Mouse (Mus musculus): Measurements from ENCODE around the gene Ccdc12. TPM values are rescaled to one million over a fixed set of nuclear protein-coding genes. Genes with fewer than 3 reads are reported as not detected.

The Ccdc12 gene
- total and polyA plus RNA-seq, 3 experiments: 85.2 to 104 (median 97.8) TPM

- H3K4me3 ChIP-seq (replicated peaks in 1 of 3; ENCODE audit: low read depth in 2 of 3, low read length in 2 of 3, poor library complexity in 1 of 3): no peak overlapping the region
- H3K27ac ChIP-seq (ENCODE audit: insufficient read depth, low read depth): no peak overlapping the region
- TF ChIP-seq TCF12 (IDR thresholded peaks at IDR 0.05; ENCODE audit: low read depth, low read length) (no peak), IRF4 (IDR thresholded peaks at IDR 0.05; ENCODE audit: low read depth, low read length) (no peak), CHD1 (IDR thresholded peaks at IDR 0.05; ENCODE audit: low read depth, low read length) (no peak), MXI1 (IDR thresholded peaks at IDR 0.05; ENCODE audit: low read depth, low read length) (no peak), KAT2A (IDR thresholded peaks at IDR 0.05; ENCODE audit: insufficient replicate concordance, low read length) (no peak), SIN3A (IDR thresholded peaks at IDR 0.05; ENCODE audit: low read length) (no peak), PAX5 (IDR thresholded peaks at IDR 0.05; ENCODE audit: low read length) (no peak), TBP (conservative IDR thresholded peaks at IDR 0.05; ENCODE audit: low read depth, low read length) (no peak), ZMIZ1 (IDR thresholded peaks at IDR 0.05; ENCODE audit: low read depth, low read length) (no peak), HCFC1 (IDR thresholded peaks at IDR 0.05; ENCODE audit: low read depth, low read length) (no peak), ZNF384 (IDR thresholded peaks at IDR 0.05; ENCODE audit: low read depth, low read length) (no peak), USF2 (conservative IDR thresholded peaks at IDR 0.05; ENCODE audit: low read depth, low read length) (no peak), JUND (conservative IDR thresholded peaks at IDR 0.05; ENCODE audit: low read depth, low read length) (no peak), BHLHE40 (IDR thresholded peaks at IDR 0.05; ENCODE audit: low read depth, low read length) (no peak), POLR2A (IDR thresholded peaks at IDR 0.05; ENCODE audit: low read depth, low read length) (no peak), E2F4 (IDR thresholded peaks at IDR 0.05; ENCODE audit: insufficient replicate concordance, low read depth, low read length) (no peak), UBTF (IDR thresholded peaks at IDR 0.05; ENCODE audit: low read depth, low read length) (no peak)
- no peak for DNase-seq (ENCODE audit: extremely low read depth)
- peaks cover 17 to 77% of the 10 kb centered on the region in 2 experiments for H3K36me3 ChIP-seq (replicated peaks in 1 of 2; ENCODE audit: control insufficient read depth in 1 of 2, insufficient read depth in 1 of 2, low read length in 1 of 2)
- in situ Hi-C loops (cut with MboI; ENCODE audit: low pct_ligation_motif_present, low pct_unique_long_range_greater_than_20kb, low sequenced_read_pairs): no loop called here
- no peak overlapping the region for H3K4me2 ChIP-seq (ENCODE audit: insufficient read depth, low read depth, poor library complexity, severe bottlenecking)
- H3K9ac ChIP-seq (ENCODE audit: insufficient read depth, low read depth): no peak overlapping the region
- no peaks in the 10 kb centered on the region for H3K9me3 ChIP-seq (replicated peaks; ENCODE audit: low read length)
- H3K4me1 ChIP-seq (ENCODE audit: control insufficient read depth in 1 of 2, insufficient read depth in 2 of 2): peaks cover 6 to 22% of the 10 kb centered on the region in 2 experiments
- no peaks in the 10 kb centered on the region for H3K79me2 ChIP-seq (replicated peaks; ENCODE audit: control insufficient read depth, extremely low read depth, insufficient read depth, poor library complexity, severe bottlenecking)
- dilution Hi-C loops (cut with MboI; ENCODE audit: extremely low pct_ligation_motif_present, extremely low pct_unique_long_range_greater_than_20kb, low sequenced_read_pairs): no loop called here
- H3K27me3 ChIP-seq (replicated peaks): no peaks in the 10 kb centered on the region
Measured at GRCm38 (mm10) chr9:110703951-110704350, 47.6 kb downstream of the Ccdc12 start.

- H3K4me2 ChIP-seq (ENCODE audit: insufficient read depth, low read depth, poor library complexity, severe bottlenecking): no peak overlapping the region
- dilution Hi-C loops (cut with MboI; ENCODE audit: extremely low pct_ligation_motif_present, extremely low pct_unique_long_range_greater_than_20kb, low sequenced_read_pairs) (no loop called here), in situ Hi-C loops (cut with MboI; ENCODE audit: low pct_ligation_motif_present, low pct_unique_long_range_greater_than_20kb, low sequenced_read_pairs) (no loop called here)
- peaks cover 6 to 43% of the 10 kb centered on the region in 2 experiments for H3K4me1 ChIP-seq (ENCODE audit: control insufficient read depth in 1 of 2, insufficient read depth in 2 of 2)
- no peak overlapping the region for H3K27ac ChIP-seq (ENCODE audit: insufficient read depth, low read depth)
- no peaks in the 10 kb centered on the region for H3K9me3 ChIP-seq (replicated peaks; ENCODE audit: low read length)
- H3K4me3 ChIP-seq (replicated peaks in 1 of 3; ENCODE audit: low read depth in 2 of 3, low read length in 2 of 3, poor library complexity in 1 of 3): peak overlapping the region in 1 of 3 experiments; percentile 31
- H3K36me3 ChIP-seq (replicated peaks in 1 of 2; ENCODE audit: control insufficient read depth in 1 of 2, insufficient read depth in 1 of 2, low read length in 1 of 2): peaks cover 19 to 66% of the 10 kb centered on the region in 2 experiments
- H3K79me2 ChIP-seq (replicated peaks; ENCODE audit: control insufficient read depth, extremely low read depth, insufficient read depth, poor library complexity, severe bottlenecking): no peaks in the 10 kb centered on the region; the same call in 1 of the 2 replicates
- peak; percentile 82 for DNase-seq (ENCODE audit: extremely low read depth)
- H3K9ac ChIP-seq (ENCODE audit: insufficient read depth, low read depth): no peak overlapping the region
- H3K27me3 ChIP-seq (replicated peaks): no peaks in the 10 kb centered on the region
- TF ChIP-seq TBP (conservative IDR thresholded peaks at IDR 0.05; ENCODE audit: low read depth, low read length) (no peak), UBTF (IDR thresholded peaks at IDR 0.05; ENCODE audit: low read depth, low read length) (no peak), CHD1 (IDR thresholded peaks at IDR 0.05; ENCODE audit: low read depth, low read length) (no peak), ZKSCAN1 (IDR thresholded peaks at IDR 0.05; ENCODE audit: borderline replicate concordance, low read depth, low read length) (no peak), ETS1 (conservative IDR thresholded peaks at IDR 0.05; ENCODE audit: low read depth, low read length) (peak; percentile 54), MAFK (IDR thresholded peaks at IDR 0.05; ENCODE audit: insufficient replicate concordance, low read length) (no peak), POLR2A (IDR thresholded peaks at IDR 0.05; ENCODE audit: low read depth, low read length) (no peak), POLR2AphosphoS2 (IDR thresholded peaks at IDR 0.05; ENCODE audit: low read depth, low read length) (no peak), RCOR1 (conservative IDR thresholded peaks at IDR 0.05; ENCODE audit: low read depth, low read length) (0 out of 2 replicates have a peak, but pooled peaks have one; percentile 77), ELF1 (IDR thresholded peaks at IDR 0.05; ENCODE audit: low read depth, low read length) (no peak), ZMIZ1 (IDR thresholded peaks at IDR 0.05; ENCODE audit: low read depth, low read length) (no peak), MAX (IDR thresholded peaks at IDR 0.05; ENCODE audit: low read length) (0 out of 2 replicates have a peak, but pooled peaks have one; percentile 17), PAX5 (IDR thresholded peaks at IDR 0.05; ENCODE audit: low read length) (no peak), MAZ (IDR thresholded peaks at IDR 0.05; ENCODE audit: low read depth, low read length) (no peak), NELFE (IDR thresholded peaks at IDR 0.05; ENCODE audit: low read depth, low read length) (no peak), GABPA (IDR thresholded peaks at IDR 0.05; ENCODE audit: insufficient replicate concordance, low read depth, low read length) (no peak), IRF4 (IDR thresholded peaks at IDR 0.05; ENCODE audit: low read depth, low read length) (peak; percentile 97), USF2 (conservative IDR thresholded peaks at IDR 0.05; ENCODE audit: low read depth, low read length) (no peak), TCF12 (IDR thresholded peaks at IDR 0.05; ENCODE audit: low read depth, low read length) (peak; percentile 54), NRF1 (IDR thresholded peaks at IDR 0.05; ENCODE audit: low read depth, low read length) (no peak), BHLHE40 (IDR thresholded peaks at IDR 0.05; ENCODE audit: low read depth, low read length) (peak; percentile 60), HCFC1 (IDR thresholded peaks at IDR 0.05; ENCODE audit: low read depth, low read length) (no peak), ZNF384 (IDR thresholded peaks at IDR 0.05; ENCODE audit: low read depth, low read length) (peak; percentile 96), MXI1 (IDR thresholded peaks at IDR 0.05; ENCODE audit: low read depth, low read length) (no peak), SMC3 (IDR thresholded peaks at IDR 0.05; ENCODE audit: low read depth, low read length) (peak; percentile 34; the same call in 1 of the 2 replicates), USF1 (IDR thresholded peaks at IDR 0.05; ENCODE audit: low read depth, low read length) (no peak), KAT2A (IDR thresholded peaks at IDR 0.05; ENCODE audit: insufficient replicate concordance, low read length) (no peak)
Measured at GRCm38 (mm10) chr9:110706784-110707183, 50.5 kb downstream of the Ccdc12 start.

All from CH12.LX (cell line).